Mouse (Mus musculus): ENCODE results near the gene Clca1. TPM values are rescaled to one million over a fixed set of nuclear protein-coding genes. Genes with fewer than 3 reads are reported as not detected.

The Clca1 gene
- polyA plus RNA-seq, 1 experiment from 2014 or later: not detected

- H3K27ac ChIP-seq (ENCODE audit: low read depth, low read length): no peak overlapping the region
- H3K4me2 ChIP-seq (ENCODE audit: low read depth): no peak overlapping the region
- no peaks in the 10 kb centered on the region for H3K4me1 ChIP-seq (ENCODE audit: control insufficient read depth, insufficient read depth, low read length)
- H3K9ac ChIP-seq (ENCODE audit: low read length): no peak overlapping the region
- 33% methylated on average over 3 of the region's 3 CpGs for WGBS
- no peaks in the 10 kb centered on the region for H3K36me3 ChIP-seq (ENCODE audit: control insufficient read depth, insufficient read depth, low read length)
- no peak overlapping the region for H3K4me3 ChIP-seq (ENCODE audit: low read depth, low read length)
- no peaks in the 10 kb centered on the region for H3K9me3 ChIP-seq (ENCODE audit: control insufficient read depth, low read length)
- ATAC-seq (ENCODE audit: insufficient read depth, low FRiP score, low TSS enrichment) (peak; percentile 46; the same call in 1 of the 2 replicates), DNase-seq (ENCODE audit: low spot score) (peak; percentile 42)
- no peaks in the 10 kb centered on the region for H3K27me3 ChIP-seq (ENCODE audit: control insufficient read depth, insufficient read depth, low read length)
Measured at GRCm38 (mm10) chr3:145026750-145027149, 5.8 kb downstream of the Clca1 start.

DNA sequence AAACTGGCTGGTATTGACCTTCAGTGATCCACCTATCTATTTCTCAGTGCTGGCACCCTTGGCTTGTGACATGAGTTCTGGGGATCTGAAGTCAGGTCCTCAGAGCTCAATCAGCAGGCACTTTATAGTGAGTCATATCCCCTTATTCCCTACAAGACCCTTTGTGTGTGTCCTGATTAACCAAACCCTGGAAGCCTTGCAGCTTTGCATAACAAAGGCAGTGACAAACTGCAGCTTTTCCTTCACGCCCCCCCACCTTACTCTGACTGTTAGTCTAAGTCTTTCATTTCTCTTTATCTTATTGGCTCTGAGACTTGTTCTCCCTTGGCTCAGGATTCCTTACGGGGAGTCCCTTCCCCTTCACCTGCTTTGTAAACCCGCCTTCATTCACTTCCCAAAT lies 14.8 kb downstream of the Clca1 start:
- Histone ChIP-seq H3K4me3 (ENCODE audit: low read depth, low read length) (no peak overlapping the region), H3K9me3 (ENCODE audit: control insufficient read depth, low read length) (no peaks in the 10 kb centered on the region), H3K36me3 (ENCODE audit: control insufficient read depth, insufficient read depth, low read length) (no peaks in the 10 kb centered on the region), H3K4me1 (ENCODE audit: control insufficient read depth, insufficient read depth, low read length) (no peaks in the 10 kb centered on the region), H3K27me3 (ENCODE audit: control insufficient read depth, insufficient read depth, low read length) (no peaks in the 10 kb centered on the region), H3K27ac (ENCODE audit: low read depth, low read length) (no peak overlapping the region), H3K9ac (ENCODE audit: low read length) (no peak overlapping the region), H3K4me2 (ENCODE audit: low read depth) (no peak overlapping the region)
- WGBS: 63% methylated on average over 3 of the region's 3 CpGs
- DNase-seq (ENCODE audit: low spot score) (no peak), ATAC-seq (ENCODE audit: insufficient read depth, low FRiP score, low TSS enrichment) (no peak)

DNA sequence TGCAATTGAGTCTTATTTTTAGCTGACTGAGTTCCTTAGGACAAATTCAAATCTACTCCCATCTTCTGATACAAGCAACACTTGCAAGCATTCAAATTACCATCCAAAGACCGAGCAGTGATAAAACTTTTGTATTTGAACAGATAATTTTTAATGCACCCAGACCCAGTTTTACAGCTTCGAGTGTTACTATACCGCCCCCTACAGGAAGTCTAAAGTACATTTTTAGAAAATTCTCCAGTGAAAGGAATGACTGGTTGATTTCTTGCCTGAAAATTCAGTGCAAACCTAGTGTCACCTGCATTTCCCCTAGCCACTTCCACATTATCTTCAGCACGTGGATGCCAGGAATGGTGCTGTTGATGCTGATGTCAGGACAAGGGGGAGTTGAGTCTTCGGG lies 28.2 kb downstream of the Clca1 start:
- Histone ChIP-seq H3K27me3 (ENCODE audit: control insufficient read depth, insufficient read depth, low read length) (no peaks in the 10 kb centered on the region), H3K4me3 (ENCODE audit: low read depth, low read length) (no peak overlapping the region), H3K9ac (ENCODE audit: low read length) (no peak overlapping the region), H3K27ac (ENCODE audit: low read depth, low read length) (no peak overlapping the region), H3K4me1 (ENCODE audit: control insufficient read depth, insufficient read depth, low read length) (no peaks in the 10 kb centered on the region), H3K9me3 (ENCODE audit: control insufficient read depth, low read length) (no peaks in the 10 kb centered on the region), H3K4me2 (ENCODE audit: low read depth) (no peak overlapping the region), H3K36me3 (ENCODE audit: control insufficient read depth, insufficient read depth, low read length) (no peaks in the 10 kb centered on the region)
- ATAC-seq (ENCODE audit: insufficient read depth, low FRiP score, low TSS enrichment): no peak
- no peak for DNase-seq (ENCODE audit: low spot score)
- 38% methylated on average over 5 of the region's 5 CpGs for WGBS

DNA sequence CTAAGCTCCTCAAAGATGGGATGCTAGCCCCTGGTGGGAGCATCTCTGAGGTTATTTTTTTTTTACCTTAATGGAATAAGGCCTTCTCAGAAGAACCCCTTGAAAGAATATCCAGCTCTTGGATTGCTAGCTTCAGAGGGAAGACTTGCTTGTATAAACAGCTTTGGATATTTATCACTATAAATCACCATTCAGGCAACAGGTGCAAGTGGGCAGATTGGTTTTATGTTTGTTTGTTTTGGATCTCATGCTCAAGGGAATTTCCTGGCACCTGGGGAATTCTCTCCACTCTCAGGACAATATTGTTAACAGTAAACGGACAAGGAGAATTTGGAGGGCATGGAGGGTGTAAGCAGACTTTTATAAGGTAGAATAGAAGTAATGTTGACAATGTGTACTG lies 31.7 kb downstream of the Clca1 start:
- WGBS: 51% methylated on average over 1 of the region's 1 CpGs
- no peaks in the 10 kb centered on the region for H3K9me3 ChIP-seq (ENCODE audit: control insufficient read depth, low read length)
- no peak overlapping the region for H3K27ac ChIP-seq (ENCODE audit: low read depth, low read length)
- no peak for ATAC-seq (ENCODE audit: insufficient read depth, low FRiP score, low TSS enrichment)
- H3K27me3 ChIP-seq (ENCODE audit: control insufficient read depth, insufficient read depth, low read length): no peaks in the 10 kb centered on the region
- no peak overlapping the region for H3K4me3 ChIP-seq (ENCODE audit: low read depth, low read length)
- no peaks in the 10 kb centered on the region for H3K36me3 ChIP-seq (ENCODE audit: control insufficient read depth, insufficient read depth, low read length)
- no peaks in the 10 kb centered on the region for H3K4me1 ChIP-seq (ENCODE audit: control insufficient read depth, insufficient read depth, low read length)
- DNase-seq (ENCODE audit: low spot score): no peak
- no peak overlapping the region for H3K9ac ChIP-seq (ENCODE audit: low read length)
- H3K4me2 ChIP-seq (ENCODE audit: low read depth): no peak overlapping the region

DNA sequence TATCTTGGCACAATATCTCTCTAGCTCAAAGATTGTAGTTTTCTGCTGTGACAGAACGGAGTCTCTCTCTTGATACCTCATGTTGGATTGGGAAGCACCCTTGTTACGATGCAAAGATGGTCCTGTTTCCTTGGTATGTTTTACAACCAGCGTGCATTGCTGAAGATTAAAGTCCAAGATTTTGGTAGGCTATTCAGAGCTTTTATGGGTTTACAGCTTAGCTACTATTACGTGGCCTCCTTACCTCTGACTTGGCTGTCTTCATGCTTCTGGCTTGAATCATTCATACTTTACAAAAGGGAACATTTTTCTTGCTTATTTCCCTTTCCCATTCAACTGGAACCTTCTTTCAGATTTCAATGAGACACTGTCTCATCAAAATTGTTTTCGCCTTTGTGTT lies 39.5 kb downstream of the Clca1 start:
- no peak overlapping the region for H3K9ac ChIP-seq (ENCODE audit: low read length)
- H3K4me1 ChIP-seq (ENCODE audit: control insufficient read depth, insufficient read depth, low read length): no peaks in the 10 kb centered on the region
- 88% methylated on average over 5 of the region's 5 CpGs for WGBS
- no peaks in the 10 kb centered on the region for H3K27me3 ChIP-seq (ENCODE audit: control insufficient read depth, insufficient read depth, low read length)
- H3K27ac ChIP-seq (ENCODE audit: low read depth, low read length): no peak overlapping the region
- H3K4me3 ChIP-seq (ENCODE audit: low read depth, low read length): no peak overlapping the region
- H3K36me3 ChIP-seq (ENCODE audit: control insufficient read depth, insufficient read depth, low read length): no peaks in the 10 kb centered on the region
- H3K4me2 ChIP-seq (ENCODE audit: low read depth): no peak overlapping the region
- H3K9me3 ChIP-seq (ENCODE audit: control insufficient read depth, low read length): no peaks in the 10 kb centered on the region
- DNase-seq (ENCODE audit: low spot score) (no peak), ATAC-seq (ENCODE audit: insufficient read depth, low FRiP score, low TSS enrichment) (no peak)

DNA sequence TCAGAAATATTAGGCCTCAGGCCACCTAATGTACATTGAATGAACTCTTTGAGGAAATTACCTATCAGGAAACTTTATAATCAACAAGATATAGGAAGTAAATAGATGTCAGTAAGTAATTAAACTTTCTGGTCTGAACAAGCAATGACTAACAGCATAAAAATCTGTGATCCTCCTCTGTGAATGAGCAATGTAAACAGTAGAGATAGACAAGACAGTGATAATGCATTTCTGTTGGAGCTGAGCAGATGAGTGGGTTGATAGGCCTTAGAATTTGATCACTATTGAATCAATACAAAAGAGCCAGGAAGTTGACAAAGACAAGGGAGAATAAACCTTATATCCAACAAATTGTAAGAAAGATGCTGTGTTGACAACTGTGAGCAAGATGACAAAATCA lies 40.0 kb downstream of the Clca1 start:
- no peaks in the 10 kb centered on the region for H3K4me1 ChIP-seq (ENCODE audit: control insufficient read depth, insufficient read depth, low read length)
- H3K27ac ChIP-seq (ENCODE audit: low read depth, low read length): no peak overlapping the region
- H3K9ac ChIP-seq (ENCODE audit: low read length): no peak overlapping the region
- no peak overlapping the region for H3K4me2 ChIP-seq (ENCODE audit: low read depth)
- H3K4me3 ChIP-seq (ENCODE audit: low read depth, low read length): no peak overlapping the region
- H3K36me3 ChIP-seq (ENCODE audit: control insufficient read depth, insufficient read depth, low read length): no peaks in the 10 kb centered on the region
- no peaks in the 10 kb centered on the region for H3K27me3 ChIP-seq (ENCODE audit: control insufficient read depth, insufficient read depth, low read length)
- DNase-seq (ENCODE audit: low spot score) (no peak), ATAC-seq (ENCODE audit: insufficient read depth, low FRiP score, low TSS enrichment) (no peak)
- H3K9me3 ChIP-seq (ENCODE audit: control insufficient read depth, low read length): no peaks in the 10 kb centered on the region

GRCm38 (mm10) chr3:144985890-144986289 lies 46.7 kb downstream of the Clca1 start:
- DNase-seq (ENCODE audit: low spot score) (no peak), ATAC-seq (ENCODE audit: insufficient read depth, low FRiP score, low TSS enrichment) (no peak)
- Histone ChIP-seq H3K9ac (ENCODE audit: low read length) (no peak overlapping the region), H3K9me3 (ENCODE audit: control insufficient read depth, low read length) (no peaks in the 10 kb centered on the region), H3K27me3 (ENCODE audit: control insufficient read depth, insufficient read depth, low read length) (no peaks in the 10 kb centered on the region), H3K4me2 (ENCODE audit: low read depth) (no peak overlapping the region), H3K36me3 (ENCODE audit: control insufficient read depth, insufficient read depth, low read length) (no peaks in the 10 kb centered on the region), H3K27ac (ENCODE audit: low read depth, low read length) (no peak overlapping the region), H3K4me3 (ENCODE audit: low read depth, low read length) (no peak overlapping the region), H3K4me1 (ENCODE audit: control insufficient read depth, insufficient read depth, low read length) (no peaks in the 10 kb centered on the region)
- WGBS: 74% methylated on average over 5 of the region's 5 CpGs

GRCm38 (mm10) chr3:144980551-144980950 lies 52.0 kb downstream of the Clca1 start:
- Histone ChIP-seq H3K4me1 (ENCODE audit: control insufficient read depth, insufficient read depth, low read length) (no peaks in the 10 kb centered on the region), H3K9ac (ENCODE audit: low read length) (no peak overlapping the region), H3K4me2 (ENCODE audit: low read depth) (no peak overlapping the region), H3K27ac (ENCODE audit: low read depth, low read length) (no peak overlapping the region), H3K9me3 (ENCODE audit: control insufficient read depth, low read length) (no peaks in the 10 kb centered on the region), H3K4me3 (ENCODE audit: low read depth, low read length) (no peak overlapping the region), H3K27me3 (ENCODE audit: control insufficient read depth, insufficient read depth, low read length) (no peaks in the 10 kb centered on the region), H3K36me3 (ENCODE audit: control insufficient read depth, insufficient read depth, low read length) (no peaks in the 10 kb centered on the region)
- no peak for DNase-seq (ENCODE audit: low spot score)
- WGBS: 90% methylated on average over 6 of the region's 6 CpGs
- no peak for ATAC-seq (ENCODE audit: insufficient read depth, low FRiP score, low TSS enrichment)

DNA sequence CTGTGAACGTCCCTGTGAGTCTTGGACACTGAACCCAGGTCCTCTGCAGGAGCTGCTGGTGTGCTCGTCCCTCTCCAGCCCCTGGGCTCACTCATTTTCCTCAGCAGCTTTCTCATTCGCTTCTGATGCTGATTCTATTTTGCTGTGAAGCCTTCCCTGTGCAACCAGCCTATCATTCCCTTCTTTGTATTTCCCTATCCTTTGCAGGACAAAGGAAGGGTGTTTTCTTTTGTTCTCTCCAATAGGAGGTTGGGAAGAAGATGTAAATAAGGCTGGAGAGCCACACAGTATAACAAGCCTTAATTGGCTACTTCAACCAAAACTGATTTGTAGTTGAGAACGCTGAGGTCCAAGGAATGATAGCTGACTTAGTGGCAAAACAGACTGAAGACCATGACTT lies 54.9 kb downstream of the Clca1 start:
- 30% methylated on average over 4 of the region's 4 CpGs for WGBS
- Histone ChIP-seq H3K4me3 (ENCODE audit: low read depth, low read length) (no peak overlapping the region), H3K4me2 (ENCODE audit: low read depth) (no peak overlapping the region), H3K27me3 (ENCODE audit: control insufficient read depth, insufficient read depth, low read length) (no peaks in the 10 kb centered on the region), H3K27ac (ENCODE audit: low read depth, low read length) (no peak overlapping the region), H3K9me3 (ENCODE audit: control insufficient read depth, low read length) (no peaks in the 10 kb centered on the region), H3K36me3 (ENCODE audit: control insufficient read depth, insufficient read depth, low read length) (no peaks in the 10 kb centered on the region), H3K9ac (ENCODE audit: low read length) (no peak overlapping the region), H3K4me1 (ENCODE audit: control insufficient read depth, insufficient read depth, low read length) (no peaks in the 10 kb centered on the region)
- ATAC-seq (ENCODE audit: insufficient read depth, low FRiP score, low TSS enrichment) (no peak), DNase-seq (ENCODE audit: low spot score) (no peak)
